Mouse (Mus musculus) stomach, postnatal 0 days (tissue): Measurements from ENCODE around the gene Myo15b. TPM values are rescaled to one million over a fixed set of nuclear protein-coding genes. Genes with fewer than 3 reads are reported as not detected.
"Not testable (repeated sequence)": the region's sequence is repeated elsewhere in the genome, so short reads cannot be mapped to it uniquely, and the experiment has no call there.

Experiments used
- ATAC-seq: fragments of 200-750 bp; cut with Nextera tagmentation; 2 replicates; pipeline ENCODE4 v1.8.0; 2017; ENCODE audit not compliant: low FRiP score, low TSS enrichment
- DNase-seq: peaks from one replicate; pipeline ENCODE4 v3.0.0-alpha.2; 2016; ENCODE audit warnings: low spot score
- H3K27ac ChIP-seq: fragments of 300-500 bp; sonication (generic); replicated peaks from 2 replicates; pipeline ENCODE4 v1.5.1; 2014; ENCODE audit warnings: mild to moderate bottlenecking, control low read depth
- H3K27me3 ChIP-seq: fragments of 300-500 bp; sonication (generic); 2 replicates; pipeline ENCODE4 v1.6.1; 2014; ENCODE audit warnings: low read length; ENCODE audit not compliant: control insufficient read depth, insufficient read depth
- H3K36me3 ChIP-seq: fragments of 300-500 bp; sonication (generic); 2 replicates; pipeline ENCODE4 v1.6.1; 2014; ENCODE audit warnings: low read length, mixed read lengths; ENCODE audit not compliant: control insufficient read depth, insufficient read depth
- H3K4me1 ChIP-seq: fragments of 300-500 bp; sonication (generic); replicated peaks from 2 replicates; pipeline ENCODE4 v1.6.1; 2014; ENCODE audit warnings: antibody characterized with exemption; ENCODE audit not compliant: control insufficient read depth, insufficient read depth
- H3K4me2 ChIP-seq: fragments of 300-500 bp; sonication (generic); replicated peaks from 2 replicates; pipeline ENCODE4 v1.6.1; 2014; ENCODE audit warnings: low read depth, mild to moderate bottlenecking, control low read depth, moderate library complexity
- H3K4me3 ChIP-seq: fragments of 300-500 bp; sonication (generic); 2 replicates; pipeline ENCODE4 v1.5.1; 2014; ENCODE audit warnings: low read depth, low read length, control low read depth
- H3K9ac ChIP-seq: fragments of 300-500 bp; sonication (generic); 2 replicates; pipeline ENCODE4 v1.6.1; 2014; ENCODE audit warnings: mild to moderate bottlenecking, low read length, control low read depth, mixed read lengths
- H3K9me3 ChIP-seq: fragments of 300-500 bp; sonication (generic); 2 replicates; pipeline ENCODE4 v1.6.1; 2016; ENCODE audit warnings: low read length; ENCODE audit not compliant: control insufficient read depth
- CTCF ChIP-seq: IDR thresholded peaks from 2 replicates; pipeline ENCODE4 v1.5.1; 2016; ENCODE audit warnings: antibody characterized with exemption, low read depth, mild to moderate bottlenecking, moderate library complexity
- EP300 ChIP-seq: optimal IDR thresholded peaks from 2 replicates; pipeline ENCODE3; 2016; ENCODE audit warnings: antibody characterized with exemption
- WGBS: fragments of 180-500 bp; shearing (Covaris S2); extraction: QIAGEN DNeasy Blood & Tissue Kit; methylation state at CpG from one replicate; pipeline ENCODE4 v1.1.7; 2014; 5-methylcytosine and 5-hydroxymethylcytosine counted together
- polyA plus RNA-seq: library from polyadenylated mRNA; unstranded; fragments of >200 nt; fragmentation: Nextera tagmentation; extraction: Ambion mirVana; gene quantifications from 2 replicates; pipeline ENCODE4 v1.2.1, GENCODE M21; 2015

Gene Myo15b
- polyA plus RNA-seq, 1 experiment from 2014 or later: 16.0 TPM

DNA sequence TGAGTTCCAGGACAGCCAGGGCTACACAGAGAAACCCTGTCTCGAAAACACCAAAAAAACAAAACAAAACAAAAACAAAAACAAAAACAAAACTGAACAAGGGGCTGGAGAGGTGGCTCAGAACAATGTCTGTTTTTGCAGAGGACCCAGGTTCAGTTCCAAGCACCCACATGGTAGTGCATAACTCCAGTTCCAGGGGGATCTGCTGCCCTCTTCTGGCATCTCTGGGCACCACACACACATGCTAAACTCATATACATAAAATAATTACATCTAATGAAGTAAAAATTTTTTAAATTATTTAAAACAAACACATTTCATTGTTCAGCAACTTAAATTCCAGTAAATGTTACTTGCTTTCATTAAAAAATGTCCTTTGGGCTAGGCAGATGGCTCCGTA is 12.4 kb upstream of the Myo15b start:
- WGBS: 98% methylated on average over 2 of the region's 2 CpGs
- H3K9me3 ChIP-seq: no peaks in the 10 kb centered on the region
- peaks cover 2% of the 10 kb centered on the region; the same call in 1 of the 2 replicates for H3K4me1 ChIP-seq
- H3K27ac ChIP-seq: no peak overlapping the region
- H3K36me3 ChIP-seq: peaks cover 12% of the 10 kb centered on the region
- H3K9ac ChIP-seq: no peak overlapping the region
- no peak overlapping the region for H3K4me2 ChIP-seq
- H3K4me3 ChIP-seq: no peak overlapping the region
- no peak for TF ChIP-seq EP300
- TF ChIP-seq CTCF: peak; percentile 44
- DNase-seq: no peak
- ATAC-seq: no peak
- H3K27me3 ChIP-seq: no peaks in the 10 kb centered on the region

GRCm38 (mm10) chr11:115854674-115855073 is 3.5 kb upstream of the Myo15b start:
- ATAC-seq (no peak), DNase-seq (no peak)
- Histone ChIP-seq H3K27me3 (peaks cover 5% of the 10 kb centered on the region; the same call in 1 of the 2 replicates), H3K36me3 (peaks cover 15% of the 10 kb centered on the region), H3K9ac (no peak overlapping the region), H3K27ac (no peak overlapping the region), H3K4me3 (no peak overlapping the region), H3K4me1 (no peaks in the 10 kb centered on the region), H3K4me2 (no peak overlapping the region), H3K9me3 (no peaks in the 10 kb centered on the region)
- TF ChIP-seq EP300 (no peak), CTCF (no peak)
- 78% methylated on average over 6 of the region's 6 CpGs for WGBS

GRCm38 (mm10) chr11:115857146-115857545 is 1.1 kb upstream of the Myo15b start:
- not testable (repeated sequence) for ATAC-seq, H3K4me3 ChIP-seq, H3K27ac ChIP-seq, H3K9ac ChIP-seq, H3K27me3 ChIP-seq, H3K36me3 ChIP-seq, H3K9me3 ChIP-seq, H3K4me2 ChIP-seq, H3K4me1 ChIP-seq, DNase-seq
- WGBS: 90% methylated on average over 4 of the region's 4 CpGs

- WGBS: 46% methylated on average over 13 of the region's 13 CpGs
- Histone ChIP-seq H3K36me3 (peaks cover 7% of the 10 kb centered on the region), H3K4me3 (no peak overlapping the region), H3K9ac (no peak overlapping the region), H3K27ac (no peak overlapping the region), H3K4me1 (no peaks in the 10 kb centered on the region), H3K4me2 (no peak overlapping the region), H3K27me3 (peaks cover 5% of the 10 kb centered on the region; the same call in 1 of the 2 replicates), H3K9me3 (no peaks in the 10 kb centered on the region)
- no peak for TF ChIP-seq CTCF
- no peak for TF ChIP-seq EP300
- DNase-seq (no peak), ATAC-seq (no peak)
These were observed 270 bp upstream of the Myo15b start for GRCm38 (mm10) chr11:115857936-115858335.

- ATAC-seq: peak; percentile 84
- WGBS: 3% methylated on average over 39 of the region's 75 CpGs
These were observed 1.1 kb downstream of the Myo15b start for GRCm38 (mm10) chr11:115859143-115859945.

DNA sequence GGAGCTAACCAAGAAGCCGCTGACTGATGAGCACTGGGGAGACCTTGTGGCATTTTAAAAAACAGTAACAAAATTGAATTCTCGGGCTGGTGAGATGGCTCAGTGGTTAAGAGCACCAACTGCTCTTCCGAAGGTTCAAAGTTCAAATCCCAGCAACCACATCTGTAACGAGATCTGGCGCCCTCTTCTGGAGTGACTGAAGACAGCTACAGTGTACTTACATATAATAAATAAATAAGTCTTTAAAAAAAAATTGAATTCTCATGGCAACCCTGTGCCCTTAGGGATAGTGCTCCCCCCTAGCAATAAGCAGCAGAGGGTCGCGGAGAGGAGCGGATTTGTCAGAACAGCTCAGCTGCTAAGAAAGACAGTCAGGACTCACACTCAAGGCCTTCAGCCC is 5.7 kb downstream of the Myo15b start:
- DNase-seq: no peak
- no peak for ATAC-seq
- Histone ChIP-seq H3K9me3 (no peaks in the 10 kb centered on the region), H3K27me3 (peaks cover 3% of the 10 kb centered on the region; the same call in 1 of the 2 replicates), H3K36me3 (no peaks in the 10 kb centered on the region), H3K4me2 (no peak overlapping the region), H3K9ac (no peak overlapping the region), H3K4me3 (no peak overlapping the region), H3K4me1 (no peaks in the 10 kb centered on the region), H3K27ac (no peak overlapping the region)
- 83% methylated on average over 8 of the region's 8 CpGs for WGBS
- TF ChIP-seq EP300 (no peak), CTCF (peak; percentile 48)

More at GRCm38 (mm10) chr11:115859143-115859945, 1.1 kb downstream of the Myo15b start:
- Histone ChIP-seq H3K27ac (no peak overlapping the region), H3K27me3 (peaks cover 5% of the 10 kb centered on the region; the same call in 1 of the 2 replicates), H3K36me3 (peaks cover 2% of the 10 kb centered on the region; the same call in 1 of the 2 replicates), H3K4me3 (peak overlapping the region; percentile 39), H3K9ac (peak overlapping the region; percentile 50; the same call in 1 of the 2 replicates), H3K4me1 (no peaks in the 10 kb centered on the region), H3K9me3 (no peaks in the 10 kb centered on the region), H3K4me2 (peak overlapping the region; percentile 64)
- DNase-seq: peak; percentile 93
- TF ChIP-seq CTCF (peak; percentile 85), EP300 (no peak)
